Mouse (Mus musculus) right cerebral cortex, adult 2 months (tissue): ENCODE data around the gene Zfhx3.

Experiments used
- DNase-seq, 2 experiments: peaks; one replicate each; pipeline ENCODE4 v3.0.0; 2021 to 2022; ENCODE audit warnings: low spot score in 2 of 2

The Zfhx3 gene

DNA sequence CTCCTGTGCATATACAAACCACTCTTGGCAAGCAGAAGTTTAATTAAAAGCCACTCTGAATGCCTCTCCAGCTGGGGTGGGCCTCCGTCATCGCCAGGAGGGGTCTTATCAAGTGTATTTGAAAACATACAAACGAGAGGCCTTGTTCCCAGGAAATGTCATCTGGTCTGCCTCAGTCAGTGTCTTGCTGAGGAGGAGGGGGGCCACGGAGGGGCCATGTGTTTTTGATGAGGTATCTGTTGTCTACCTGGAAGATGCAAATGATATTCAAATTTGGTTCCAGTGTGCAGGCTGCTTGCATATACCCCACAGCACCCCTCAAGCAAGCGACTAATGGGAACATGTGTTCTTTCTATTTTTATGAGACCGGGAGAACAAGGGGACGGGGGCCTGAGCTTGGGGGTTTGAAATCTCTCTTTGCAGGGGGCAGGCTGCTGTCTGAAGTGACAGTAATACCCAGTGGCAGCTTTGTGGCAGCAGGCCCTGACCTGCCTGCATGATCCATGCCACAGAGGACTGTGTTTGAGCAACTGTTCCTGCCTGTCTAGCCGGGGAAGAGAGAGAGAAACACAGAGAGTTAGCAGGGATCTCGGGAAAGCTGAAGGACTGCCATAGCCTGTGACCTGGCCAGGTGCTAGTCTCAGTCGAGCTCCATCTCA, 412.8 kb downstream of the Zfhx3 start:
- no peak for DNase-seq

- no peak for DNase-seq
Observed at GRCm38 (mm10) chr8:108361402-108361801, 419.0 kb downstream of the Zfhx3 start.

DNA sequence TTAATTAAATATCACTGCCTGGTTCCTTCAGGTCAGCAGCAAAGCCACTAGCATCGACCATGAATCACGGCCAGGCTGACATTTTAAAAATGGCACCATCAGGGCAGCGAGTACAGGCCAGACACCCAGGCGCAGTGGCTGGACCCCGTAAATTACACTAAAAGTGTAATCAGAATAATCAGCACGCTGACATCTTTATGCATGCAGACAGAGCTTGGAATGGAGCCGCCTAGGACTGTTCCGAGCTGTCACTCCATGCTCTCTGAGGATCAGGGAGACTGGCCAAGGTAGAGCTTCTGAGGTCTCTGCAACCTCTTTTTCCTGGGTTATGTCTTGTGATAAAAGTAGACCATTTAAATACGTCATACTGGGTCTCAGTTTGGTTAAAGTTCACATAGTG, 420.0 kb downstream of the Zfhx3 start:
- DNase-seq: no peak

- no peak for DNase-seq
Observed at GRCm38 (mm10) chr8:108363435-108363834, 421.0 kb downstream of the Zfhx3 start.

DNA sequence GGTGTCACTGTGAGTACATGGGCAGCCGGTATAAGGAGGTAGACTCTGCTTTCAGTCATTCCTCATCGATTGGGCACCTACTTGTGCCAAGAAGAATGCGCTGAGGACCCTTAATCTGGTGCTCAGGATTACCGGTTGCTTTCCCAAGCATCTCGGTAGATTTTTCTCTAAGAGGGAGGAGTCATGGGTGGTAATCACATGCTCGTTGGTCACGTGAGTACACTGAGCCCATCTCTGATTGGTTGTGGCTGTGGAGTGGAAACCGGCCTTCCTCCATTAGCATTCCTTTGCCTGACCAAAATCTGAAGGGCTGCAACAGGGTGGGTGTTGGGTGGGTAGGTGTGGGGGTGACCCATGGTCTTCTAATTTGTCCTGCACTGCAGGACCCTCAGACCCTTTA, 421.4 kb downstream of the Zfhx3 start:
- no peak for DNase-seq

DNA sequence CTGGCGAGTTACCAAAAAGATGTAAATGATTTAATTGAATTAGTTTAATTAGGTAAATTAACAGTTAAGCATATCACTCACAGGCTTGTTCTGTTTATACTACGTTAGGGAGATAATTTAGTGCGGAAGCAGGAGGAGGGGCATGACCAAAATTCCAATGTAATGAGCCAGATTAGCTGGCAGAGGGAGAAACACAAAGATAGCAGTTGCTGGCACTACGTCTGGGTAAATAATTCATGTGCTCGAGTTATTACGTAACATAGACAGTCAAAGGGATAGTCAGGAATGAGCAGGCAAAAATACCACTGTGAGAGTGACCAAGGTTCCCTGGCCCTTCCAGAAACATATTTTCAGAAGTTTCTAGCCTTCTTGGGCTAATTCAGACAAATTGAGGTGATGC, 426.6 kb downstream of the Zfhx3 start:
- peak; percentile 11 to 20 for DNase-seq

GRCm38 (mm10) chr8:108370731-108371130, 428.3 kb downstream of the Zfhx3 start:
- DNase-seq: no peak

DNA sequence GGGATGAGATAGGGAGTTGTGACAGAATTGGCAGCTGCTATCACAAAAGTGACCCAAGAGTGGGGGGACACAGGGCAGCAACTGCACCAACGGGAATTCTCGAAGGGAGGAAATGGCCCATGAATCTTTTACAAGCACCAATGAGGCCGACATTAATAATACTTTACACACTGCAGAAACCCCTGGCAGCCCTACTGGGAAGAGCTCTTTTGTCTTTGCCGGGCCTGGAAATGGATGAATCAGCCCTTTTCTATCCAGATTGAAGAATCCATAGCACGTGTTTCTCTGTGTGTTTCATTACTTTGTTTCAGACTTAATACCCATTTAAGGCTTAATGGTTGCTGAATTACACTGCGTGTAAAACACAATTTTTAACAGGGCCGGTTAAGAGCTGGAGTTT, 430.6 kb downstream of the Zfhx3 start:
- DNase-seq: no peak

- DNase-seq: no peak
Observed at GRCm38 (mm10) chr8:108378036-108378435, 435.6 kb downstream of the Zfhx3 start.

DNA sequence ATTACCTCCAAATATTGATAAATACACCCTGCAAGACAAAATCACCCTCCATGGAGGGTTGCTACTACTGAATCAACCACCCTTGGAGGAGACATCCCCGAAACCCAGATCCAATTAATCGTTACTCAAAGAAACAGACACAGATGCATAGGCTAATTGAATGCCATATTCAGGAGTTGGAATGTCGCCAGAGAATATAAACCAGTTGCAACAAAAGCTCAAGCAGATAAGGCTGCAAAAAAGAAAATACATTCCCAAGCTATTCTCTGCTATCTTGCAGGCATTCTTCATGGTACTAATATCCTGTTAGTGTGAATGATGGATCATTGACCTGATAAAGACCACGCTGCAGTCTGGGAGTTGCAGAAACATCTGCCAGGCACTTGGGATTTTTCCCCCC, 440.7 kb downstream of the Zfhx3 start:
- no peak for DNase-seq

DNA sequence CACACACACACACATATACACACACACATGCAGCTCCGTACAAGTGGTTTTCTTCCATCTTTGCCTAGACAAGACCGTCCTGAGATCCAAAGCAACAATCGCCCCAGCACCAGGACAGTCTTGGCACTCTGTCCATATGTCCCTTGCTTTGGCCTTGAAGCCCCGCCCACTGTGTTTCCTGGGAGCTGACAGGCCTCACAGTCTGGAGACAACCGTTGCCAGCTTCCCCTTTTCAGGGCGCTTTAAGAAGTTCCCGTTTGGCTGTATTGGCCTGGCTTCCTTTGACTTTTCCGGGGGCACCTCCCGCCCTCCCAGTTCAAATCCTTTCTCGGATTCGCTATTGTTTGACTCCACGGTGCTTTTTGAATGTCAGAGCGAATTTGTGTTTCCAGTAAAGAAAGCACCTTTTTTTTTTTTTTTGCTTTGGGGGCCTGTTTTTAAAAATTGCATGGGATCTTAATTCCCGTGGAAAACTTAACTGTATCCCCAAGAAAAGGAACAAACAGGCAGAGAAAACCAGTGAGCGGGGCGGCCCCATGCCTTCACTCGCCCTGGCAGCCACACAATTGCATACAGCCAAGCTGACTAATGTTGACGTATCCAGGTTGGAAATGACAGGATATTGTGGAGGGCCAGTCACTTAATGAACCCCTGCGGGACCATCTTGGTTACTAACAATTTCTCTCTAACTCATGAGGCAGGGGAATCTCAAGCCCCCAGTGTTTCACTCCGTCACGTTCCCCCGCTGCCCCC, 444.9 kb downstream of the Zfhx3 start:
- no peak for DNase-seq

DNA sequence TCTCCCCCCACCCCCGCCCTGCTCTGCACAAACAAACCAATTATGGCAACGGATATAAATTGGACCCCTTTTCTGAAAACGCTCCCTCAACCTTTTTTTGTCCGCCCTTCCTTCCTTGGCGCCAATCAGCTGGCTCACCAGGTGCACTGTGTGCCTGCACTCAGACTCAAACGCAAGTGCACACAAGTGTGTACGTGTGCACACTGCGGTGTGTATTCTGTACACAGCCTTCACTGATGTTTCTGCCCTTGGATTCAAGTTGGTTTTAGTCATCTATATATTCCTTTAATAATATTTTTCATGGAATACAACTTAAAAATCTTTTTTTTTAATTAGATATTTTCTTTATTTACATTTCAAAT, 445.4 kb downstream of the Zfhx3 start:
- DNase-seq: no peak

DNA sequence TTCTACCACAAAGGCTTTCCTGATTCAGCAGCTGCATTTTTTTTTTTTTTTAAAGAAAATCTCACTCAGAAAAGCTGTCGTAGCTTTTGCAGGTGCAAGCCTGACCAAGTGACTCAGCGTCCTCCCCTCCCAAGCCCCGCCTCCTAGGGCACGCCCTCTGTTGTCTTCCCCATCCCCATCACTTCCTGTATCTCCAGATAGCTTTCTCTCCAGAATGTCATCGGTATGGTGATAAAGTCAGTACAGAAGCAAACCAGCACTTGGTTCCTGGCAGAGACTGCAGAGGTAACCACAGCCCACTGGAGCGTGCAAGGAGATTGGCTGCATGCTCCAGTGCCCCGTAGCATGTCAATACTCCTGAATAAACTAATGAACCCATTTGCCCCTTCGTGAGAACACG, 450.5 kb downstream of the Zfhx3 start:
- no peak for DNase-seq

DNA sequence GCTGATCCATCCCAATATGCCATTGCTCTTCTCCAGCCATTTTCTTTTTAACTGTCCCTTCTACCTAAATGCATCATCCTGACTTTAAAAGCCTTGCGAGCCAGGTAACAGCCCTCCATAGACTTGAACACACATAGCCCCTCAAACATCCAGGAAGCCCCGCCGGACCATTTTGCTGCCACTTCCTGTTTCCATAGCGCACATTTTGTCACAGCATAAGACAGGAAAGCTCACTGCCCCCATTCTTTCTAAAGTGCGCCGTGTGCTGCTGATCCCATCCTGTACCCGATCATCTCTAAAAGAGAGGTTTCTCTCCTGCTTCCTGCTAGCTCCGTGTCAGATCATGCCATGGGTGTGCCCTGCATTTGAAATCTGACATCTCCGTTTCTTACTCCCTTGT, 459.7 kb downstream of the Zfhx3 start:
- DNase-seq: no peak

GRCm38 (mm10) chr8:108406716-108407494, 464.5 kb downstream of the Zfhx3 start:
- peak; percentile 25 to 48 for DNase-seq

DNA sequence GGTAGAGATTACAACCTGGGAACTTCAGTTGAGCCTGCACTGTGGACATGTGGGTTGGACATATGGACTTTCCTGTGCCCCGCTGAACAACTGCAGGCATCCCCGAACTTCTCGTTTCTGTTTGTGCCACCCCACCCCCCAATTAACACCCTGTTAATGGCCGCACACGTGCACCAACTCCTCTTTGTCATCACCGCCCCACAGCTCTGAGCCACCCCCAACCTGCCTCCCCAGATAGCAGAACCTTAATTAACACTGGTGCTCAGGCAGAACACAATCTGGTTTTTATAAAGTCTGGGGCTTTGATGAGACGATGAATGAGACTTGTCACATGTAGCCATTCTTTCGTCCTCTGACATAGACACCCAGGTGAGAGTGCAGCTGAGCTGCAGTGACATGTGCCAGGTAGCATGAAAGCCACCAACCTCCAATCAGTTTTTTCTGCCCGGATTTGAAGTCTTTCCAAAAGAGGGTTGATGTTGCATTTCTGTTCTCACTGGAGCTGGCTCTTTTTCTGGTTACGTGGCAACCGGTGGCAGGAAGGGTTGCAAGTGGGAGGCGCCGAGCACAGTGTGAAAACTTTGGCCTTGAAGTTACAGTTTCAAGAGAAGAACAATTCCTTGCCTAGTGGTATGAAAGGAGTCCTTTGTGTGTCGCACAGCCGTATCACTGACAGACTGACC, 476.9 kb downstream of the Zfhx3 start:
- peak; percentile 30 to 33 for DNase-seq

GRCm38 (mm10) chr8:108422521-108422920, 480.1 kb downstream of the Zfhx3 start:
- no peak for DNase-seq

- DNase-seq: no peak
Observed at GRCm38 (mm10) chr8:108424337-108424736, 481.9 kb downstream of the Zfhx3 start.

- no peak for DNase-seq
Observed at GRCm38 (mm10) chr8:108433321-108433720, 490.9 kb downstream of the Zfhx3 start.

DNA sequence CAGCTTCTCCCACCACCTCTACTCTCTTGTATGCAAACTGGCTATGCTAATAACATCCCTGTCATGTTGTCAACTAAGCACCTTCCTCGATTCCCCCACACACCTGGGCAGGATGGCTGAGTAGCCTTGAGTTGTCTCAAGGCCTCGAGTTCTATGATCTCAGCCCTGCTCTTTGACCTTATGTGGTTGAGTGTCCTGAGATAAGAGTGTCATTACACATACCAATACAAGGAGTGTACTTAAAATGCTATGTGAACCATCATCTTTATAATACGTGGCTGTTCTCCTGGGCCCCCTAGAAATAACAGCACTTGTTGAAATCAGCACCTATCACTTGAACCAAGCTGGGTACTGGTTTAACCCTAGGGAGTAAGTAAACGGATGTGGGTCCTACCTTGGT, 492.1 kb downstream of the Zfhx3 start:
- no peak for DNase-seq

- DNase-seq: no peak
Observed at GRCm38 (mm10) chr8:108436336-108436735, 493.9 kb downstream of the Zfhx3 start.

- DNase-seq: no peak
Observed at GRCm38 (mm10) chr8:108437316-108437830, 494.9 kb downstream of the Zfhx3 start.
